Mouse (Mus musculus) megakaryocyte, embryonic 14.5 days (primary cell): Measurements from ENCODE around the gene Rasa3.

Source experiments
- FLI1 ChIP-seq: IDR thresholded peaks from 2 replicates; pipeline ENCODE4 v1.6.1; 2012; ENCODE audit warnings: low read length, inconsistent platforms, mixed read lengths
- GATA1 ChIP-seq: IDR thresholded peaks from 3 replicates; pipeline ENCODE4 v1.6.1; 2012; ENCODE audit warnings: mixed read lengths, low read length, inconsistent platforms, borderline replicate concordance

DNA sequence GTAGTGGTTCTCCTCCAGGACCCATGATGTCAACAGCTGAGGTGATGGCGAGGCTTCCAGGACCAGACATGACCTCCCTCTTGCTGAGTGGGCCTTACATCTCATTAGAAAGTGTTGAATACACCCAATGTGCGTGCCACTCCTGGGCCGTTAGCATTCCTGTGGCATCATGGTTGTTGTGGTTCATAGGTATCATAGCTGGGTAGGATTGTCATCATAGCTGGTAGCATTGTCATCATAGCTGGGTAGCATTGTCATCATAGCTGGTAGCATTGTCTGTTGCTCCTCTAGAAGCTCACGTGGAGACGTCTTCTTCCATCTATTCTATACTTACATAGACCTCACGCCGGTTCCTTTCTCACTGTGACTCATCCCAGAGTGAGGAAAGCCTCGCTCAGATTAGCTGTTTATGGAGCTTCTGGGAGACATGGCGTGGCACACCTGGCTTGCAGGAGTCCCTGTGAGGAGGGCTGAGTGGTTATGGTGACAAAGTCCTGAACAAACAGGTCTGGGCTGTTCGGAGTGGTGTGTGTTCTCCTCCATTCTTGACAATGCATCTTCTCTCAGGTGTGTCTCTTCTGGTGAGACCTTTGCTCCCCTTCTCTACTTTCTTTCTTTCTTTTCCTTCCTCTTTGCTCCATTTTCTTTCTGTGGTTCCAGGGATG, 17.9 kb upstream of the Rasa3 start:
- TF ChIP-seq GATA1 (no peak), FLI1 (no peak)
